Mouse (Mus musculus): ENCODE results near the gene Rps2.
"Not testable (repeated sequence)": the region's sequence is repeated elsewhere in the genome, so short reads cannot be mapped to it uniquely, and the experiment has no call there.

Gene Rps2

DNA sequence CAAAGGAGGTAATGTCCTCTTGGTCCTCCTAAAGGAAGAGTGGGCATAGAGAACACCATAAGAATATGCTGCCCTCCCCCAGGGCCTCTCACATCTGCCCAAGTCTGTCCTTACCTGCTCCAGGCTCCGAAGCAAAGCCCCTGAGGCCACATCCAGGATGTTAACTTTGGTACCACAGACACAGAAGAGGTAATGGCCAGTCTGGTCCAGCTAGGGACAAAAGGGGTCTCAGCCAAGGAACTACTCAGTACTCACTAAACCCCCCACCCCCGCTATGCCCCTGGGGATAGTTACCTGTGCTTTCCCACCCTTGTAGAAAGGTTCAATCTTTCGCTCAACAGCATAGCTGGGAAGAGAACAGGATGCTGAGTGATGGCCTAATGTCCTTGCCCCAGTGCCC, 12.1 kb upstream of the Rps2 start:
- DNase-seq (ENCODE audit: low spot score in 2 of 2), result no peak

DNA sequence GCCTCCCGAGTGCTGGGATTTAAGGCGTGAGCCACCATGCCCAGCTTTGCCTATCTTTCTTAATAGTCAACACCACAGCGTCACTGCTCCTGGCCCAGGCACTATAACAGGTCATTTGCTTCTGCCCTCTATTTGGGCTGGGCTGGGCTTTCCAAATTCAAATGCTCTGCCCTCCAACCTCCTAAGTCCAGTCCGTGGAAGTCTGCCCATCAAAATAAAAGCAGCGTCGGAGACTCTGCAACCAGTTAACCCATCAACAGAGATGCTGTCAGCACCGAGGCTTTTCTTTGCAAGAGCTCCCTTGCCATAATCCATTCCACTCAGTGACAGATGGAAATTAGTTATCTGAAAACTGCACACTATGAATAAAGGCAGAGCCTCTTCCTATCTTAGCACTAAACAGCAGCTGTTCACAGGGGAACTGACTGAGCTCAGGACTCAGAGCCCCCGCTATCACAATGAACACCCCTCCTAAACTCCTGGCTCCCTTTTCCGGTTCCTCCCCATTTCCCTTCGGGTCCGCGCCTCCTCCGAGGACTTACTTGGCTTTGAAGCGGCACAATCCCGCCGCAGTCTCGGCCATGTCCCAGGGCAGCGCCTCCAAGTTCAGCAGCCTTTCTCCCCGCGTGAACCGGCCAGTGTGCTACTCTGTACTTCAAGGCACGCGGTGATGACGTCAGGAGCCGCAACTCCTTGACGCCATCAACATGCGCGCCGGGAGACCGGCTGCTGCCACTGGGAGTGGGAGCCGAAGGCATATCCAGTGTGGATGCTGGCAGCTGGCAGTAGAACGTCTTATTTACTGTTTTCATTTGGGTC, 10.7 kb upstream of the Rps2 start, which contains the start of gene Tbl3:
TSS of gene Tbl3 (minus strand) at position 679 of the 819 bp plus-strand sequence.
- DNase-seq (ENCODE audit: low spot score in 2 of 2), result peak; percentile 93 to 95

DNA sequence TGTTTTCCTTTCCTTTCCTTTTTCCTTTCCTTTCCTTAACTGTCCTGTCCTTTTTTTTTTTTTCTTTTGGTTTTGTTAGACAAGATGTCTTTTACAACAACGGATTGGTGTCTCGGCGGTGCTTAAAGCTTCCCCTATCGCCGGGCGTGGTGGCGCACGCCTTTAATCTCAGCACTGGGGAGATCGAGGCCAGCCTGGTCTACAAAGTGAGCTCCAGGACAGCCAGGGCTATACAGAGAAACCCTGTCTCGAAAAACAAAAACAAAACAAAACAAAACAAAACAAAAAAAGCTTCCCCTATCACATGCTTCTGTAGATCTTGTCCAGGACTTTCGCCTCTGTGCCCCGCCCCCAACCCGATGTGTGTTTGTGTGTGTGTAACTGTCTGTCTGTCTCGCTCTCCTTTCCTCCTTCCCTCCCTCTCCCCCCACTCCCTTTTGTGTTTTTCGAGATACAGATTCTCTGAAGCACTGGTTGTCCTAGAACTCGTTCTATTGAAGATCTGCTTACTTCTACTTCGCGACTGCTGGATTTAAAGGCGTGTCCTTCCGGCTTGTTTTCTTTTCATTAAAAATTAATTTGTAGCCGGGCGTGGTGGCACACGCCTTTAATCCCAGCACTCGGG, 10.0 kb upstream of the Rps2 start:
- no peak for DNase-seq (ENCODE audit: low spot score in 2 of 2)

DNA sequence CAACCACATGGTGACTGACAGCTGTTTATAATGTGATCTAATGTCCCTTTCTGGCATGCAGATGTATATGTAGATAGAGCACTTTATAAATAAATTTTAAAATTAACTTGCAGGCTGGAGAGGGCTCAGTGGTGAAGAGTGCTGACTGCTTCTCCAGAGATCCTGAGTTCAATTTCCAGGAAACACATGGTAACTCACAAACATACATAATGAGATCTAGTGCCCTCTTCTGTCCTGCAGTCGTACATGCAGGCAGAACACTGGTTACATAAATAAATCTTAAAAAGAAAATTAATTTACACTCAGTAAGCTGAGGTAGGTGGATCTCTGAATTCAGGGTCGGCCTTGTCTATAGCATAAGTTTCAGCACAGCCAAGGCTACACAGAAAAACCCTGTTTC, 9.3 kb upstream of the Rps2 start:
- no peak for DNase-seq (ENCODE audit: low spot score in 2 of 2)

DNA sequence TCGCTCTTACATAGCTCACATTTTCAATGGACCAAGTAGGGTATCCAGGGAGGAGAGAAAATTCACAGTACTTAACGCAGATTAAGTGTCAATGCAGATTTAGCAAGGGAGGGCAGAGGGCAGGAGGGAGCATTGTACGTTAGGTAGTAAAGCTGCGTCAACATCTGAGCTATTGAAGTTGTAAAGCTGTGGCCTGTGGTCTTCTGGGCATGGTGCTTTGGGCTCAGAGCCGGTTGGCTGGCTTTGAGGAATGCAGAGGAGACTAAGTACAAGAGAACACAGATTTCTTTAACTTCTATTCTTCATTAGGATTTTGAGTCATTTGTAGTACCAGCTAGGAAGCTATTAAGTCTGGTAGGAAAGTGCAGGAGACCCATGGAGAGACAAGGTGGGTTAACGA, 2.4 kb upstream of the Rps2 start:
- DNase-seq (ENCODE audit: low spot score in 2 of 2), result no peak

DNA sequence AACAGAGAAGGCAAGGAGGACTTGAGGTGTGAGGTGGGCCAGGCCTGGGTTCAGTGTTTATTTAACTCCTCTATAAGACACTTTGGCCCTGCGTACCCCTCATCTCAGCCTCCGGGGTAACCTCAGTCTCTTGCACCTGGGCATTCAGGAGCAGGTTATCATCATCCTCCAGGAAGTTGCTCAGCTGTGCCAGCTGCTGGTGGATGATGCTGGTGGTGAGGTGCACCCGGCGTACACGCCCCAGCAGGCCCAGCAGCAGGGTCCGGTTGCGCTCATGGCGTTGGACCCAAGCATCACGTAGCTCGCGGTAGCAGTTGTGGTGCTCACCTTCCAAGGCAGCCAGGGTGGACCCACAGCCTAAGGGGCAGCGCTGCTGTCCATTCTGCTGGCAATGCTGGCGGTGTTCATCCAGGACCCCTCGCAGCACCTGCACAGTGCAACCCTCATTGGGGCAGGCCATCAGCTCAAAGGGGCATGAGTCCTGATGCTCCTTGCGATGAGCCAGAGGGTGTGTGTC, 1.7 kb upstream of the Rps2 start:
- DNase-seq (ENCODE audit: low spot score in 2 of 2), result no peak

DNA sequence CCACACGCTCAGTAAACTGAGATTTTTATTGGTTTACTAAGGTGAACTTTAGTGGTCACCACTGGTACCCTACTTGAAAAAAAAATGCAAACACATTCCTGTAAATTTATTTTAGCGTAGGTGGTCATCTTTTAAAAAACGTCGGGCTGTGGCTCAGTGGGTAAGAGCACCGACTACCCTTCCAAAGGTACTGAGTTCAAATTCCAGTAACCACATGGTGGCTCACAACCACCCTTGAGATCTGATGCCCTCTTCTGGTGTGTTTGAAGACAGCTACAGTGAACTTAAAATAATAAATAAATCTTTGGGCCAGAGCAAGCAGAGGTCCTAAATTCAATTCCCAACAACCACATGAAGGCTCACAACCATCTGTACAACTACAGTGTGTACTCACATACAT, 1.0 kb downstream of the Rps2 start:
- DNase-seq (ENCODE audit: low spot score in 2 of 2), result not testable (repeated sequence)

DNA sequence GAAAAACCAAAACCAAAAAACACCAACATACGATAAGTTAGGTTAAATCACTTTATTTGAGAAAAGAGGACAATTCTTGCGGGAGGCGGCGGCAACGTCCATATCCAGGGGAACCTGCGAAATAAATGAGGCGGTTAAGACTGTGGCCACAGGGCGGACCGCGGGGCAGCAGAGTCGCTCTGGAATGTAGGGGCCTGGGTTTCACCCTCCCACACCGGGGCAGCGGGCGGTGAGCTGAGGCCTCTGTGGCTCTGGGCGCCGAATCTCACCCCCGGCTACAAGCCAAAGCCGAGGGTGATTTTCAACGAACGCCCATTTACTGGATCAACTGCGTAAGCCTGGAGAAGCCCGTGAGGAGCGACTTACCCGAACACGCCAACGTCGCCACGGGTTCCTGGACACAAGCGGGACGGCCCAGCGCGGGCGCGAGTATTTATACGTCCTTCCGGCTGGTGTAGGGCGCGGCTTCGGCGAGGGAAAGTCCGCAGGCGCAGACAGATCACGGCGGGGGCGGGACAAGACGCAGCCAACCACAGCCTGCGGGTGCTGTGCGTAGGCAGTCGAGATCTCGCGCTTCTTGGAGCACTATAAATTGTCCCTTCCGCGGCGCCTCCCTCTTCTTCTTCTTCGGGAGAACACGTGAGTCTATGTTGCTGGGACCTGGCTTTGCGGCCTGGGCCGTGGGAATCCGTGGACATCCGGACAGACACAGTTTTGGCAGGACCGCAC, 1.7 kb downstream of the Rps2 start:
- peak; percentile 99 for DNase-seq (ENCODE audit: low spot score in 2 of 2)

DNA sequence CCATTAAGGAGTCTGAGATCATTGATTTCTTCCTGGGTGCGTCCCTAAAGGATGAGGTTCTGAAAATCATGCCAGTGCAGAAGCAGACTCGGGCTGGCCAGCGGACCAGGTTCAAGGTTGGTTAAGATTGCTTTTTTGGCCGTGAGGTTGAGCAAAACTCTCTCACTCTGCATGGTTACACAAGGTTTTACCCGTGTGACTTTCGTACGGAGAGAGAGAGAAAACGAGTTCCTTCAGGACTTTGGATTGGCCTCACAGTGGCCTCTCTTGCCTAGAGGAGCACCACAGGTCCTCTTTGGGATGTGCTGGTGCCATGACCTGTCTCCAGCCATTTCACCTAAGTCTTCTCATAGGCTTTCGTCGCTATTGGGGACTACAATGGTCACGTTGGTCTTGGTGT, 2.7 kb downstream of the Rps2 start:
- not testable (repeated sequence) for DNase-seq (ENCODE audit: low spot score in 2 of 2)

DNA sequence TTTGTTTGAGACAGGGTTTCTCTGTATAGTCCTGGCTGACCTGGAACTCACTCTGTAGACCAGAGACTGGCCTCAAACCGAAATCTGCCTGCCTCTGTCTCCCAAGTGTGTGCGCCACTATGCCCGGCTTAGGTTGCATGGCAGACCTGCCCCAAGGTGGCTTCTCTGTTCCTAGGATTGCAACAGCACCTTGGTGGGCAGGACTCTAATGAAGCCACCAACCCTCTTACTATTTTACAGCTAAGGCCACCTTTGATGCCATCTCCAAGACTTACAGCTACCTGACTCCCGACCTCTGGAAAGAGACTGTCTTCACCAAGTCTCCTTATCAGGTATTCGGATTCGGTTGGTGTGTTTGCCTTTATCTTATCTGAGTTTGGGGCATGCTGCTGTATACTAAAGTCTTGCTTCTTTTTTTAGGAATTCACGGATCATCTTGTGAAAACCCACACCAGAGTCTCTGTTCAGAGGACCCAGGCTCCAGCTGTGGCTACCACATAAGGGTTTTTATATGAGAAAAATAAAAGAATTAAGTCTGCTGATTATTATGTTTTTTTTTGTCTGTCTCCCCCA, 3.6 kb downstream of the Rps2 start:
- not testable (repeated sequence) for DNase-seq (ENCODE audit: low spot score in 2 of 2)

DNA sequence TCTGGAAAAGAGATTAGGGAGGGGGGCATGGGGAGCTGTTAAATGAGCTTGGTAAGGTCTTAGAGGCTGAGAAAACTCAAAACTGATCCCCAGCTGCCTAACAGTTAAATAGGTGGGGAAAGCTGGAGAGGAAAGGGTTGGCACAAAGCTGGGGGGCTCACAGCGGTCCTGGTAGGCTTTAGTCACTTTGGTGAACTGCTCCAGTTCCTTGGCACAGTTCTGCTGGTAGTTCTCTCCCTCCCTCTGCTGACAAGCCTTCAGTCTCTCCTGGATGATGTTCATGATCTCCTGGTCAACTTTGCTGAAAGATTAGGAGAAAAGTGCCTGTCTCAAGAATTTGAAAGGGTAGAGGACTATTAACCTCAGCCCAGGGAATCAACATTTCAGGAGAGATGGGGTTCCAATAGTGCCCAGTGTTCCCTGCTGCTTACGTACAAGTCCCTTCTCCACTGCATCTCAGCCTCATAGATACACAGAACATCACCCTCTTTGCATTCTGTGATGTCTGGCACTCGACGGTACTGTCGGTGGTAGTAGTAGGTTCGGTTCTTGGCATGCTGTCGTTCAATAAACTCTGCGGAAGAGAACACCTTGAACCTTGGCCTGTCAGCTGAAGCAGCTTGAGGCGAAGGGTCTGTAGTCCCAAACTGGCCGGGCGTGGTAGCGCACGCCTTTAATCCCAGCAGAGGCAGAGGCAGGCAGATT, 4.5 kb downstream of the Rps2 start:
- no peak for DNase-seq (ENCODE audit: low spot score in 2 of 2)

DNA sequence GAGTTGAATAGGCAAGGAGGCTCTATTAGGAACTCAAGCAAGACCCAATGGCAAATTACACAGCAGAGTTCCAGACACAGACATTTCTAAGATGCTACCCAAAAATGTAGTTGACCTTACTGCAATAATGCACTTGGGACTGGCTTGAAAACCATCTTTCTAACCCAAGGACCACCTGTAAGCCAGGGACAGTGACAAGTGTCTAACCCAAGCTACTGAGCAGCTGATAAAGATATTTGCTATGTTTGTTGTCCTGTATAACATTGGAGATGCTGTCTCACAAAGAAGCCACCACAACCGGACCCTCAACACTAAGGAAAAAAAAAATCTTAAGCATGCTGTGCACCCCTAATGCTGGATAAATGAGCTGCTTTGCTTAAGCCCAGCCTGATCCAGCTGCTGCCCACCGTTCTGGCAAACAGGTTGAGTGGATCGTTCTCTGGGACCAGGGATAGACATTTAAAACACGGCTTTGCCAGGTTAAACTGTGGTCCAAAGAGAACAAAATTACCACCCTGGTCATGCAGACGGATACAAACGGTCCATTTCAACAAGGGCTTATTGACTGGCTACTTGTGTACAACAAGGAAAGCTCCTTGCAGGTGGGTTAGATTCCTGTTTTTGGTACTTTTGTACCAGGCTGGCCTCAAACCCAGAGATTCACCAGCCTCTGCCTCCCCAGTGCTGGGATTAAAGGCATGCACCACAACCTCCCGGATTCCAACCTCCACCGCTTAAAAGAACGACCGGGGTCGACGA, 5.4 kb downstream of the Rps2 start:
- DNase-seq (ENCODE audit: low spot score in 2 of 2), result no peak

DNA sequence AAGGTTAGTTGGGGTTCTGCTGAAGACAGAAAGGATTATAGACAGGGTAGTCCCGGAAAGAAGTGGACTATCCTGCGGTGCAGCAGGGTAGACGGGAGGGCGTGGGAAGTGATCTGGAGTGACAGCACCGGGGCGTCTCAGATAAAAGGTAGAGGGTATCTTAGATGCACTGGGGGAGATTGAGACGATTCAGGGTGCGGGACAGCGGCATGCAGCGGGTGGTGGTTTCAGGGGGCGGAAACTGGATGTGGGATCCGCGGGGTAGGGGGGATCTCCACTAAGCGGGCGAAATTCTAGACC, 5.9 kb downstream of the Rps2 start:
- no peak for DNase-seq (ENCODE audit: low spot score in 2 of 2)

DNA sequence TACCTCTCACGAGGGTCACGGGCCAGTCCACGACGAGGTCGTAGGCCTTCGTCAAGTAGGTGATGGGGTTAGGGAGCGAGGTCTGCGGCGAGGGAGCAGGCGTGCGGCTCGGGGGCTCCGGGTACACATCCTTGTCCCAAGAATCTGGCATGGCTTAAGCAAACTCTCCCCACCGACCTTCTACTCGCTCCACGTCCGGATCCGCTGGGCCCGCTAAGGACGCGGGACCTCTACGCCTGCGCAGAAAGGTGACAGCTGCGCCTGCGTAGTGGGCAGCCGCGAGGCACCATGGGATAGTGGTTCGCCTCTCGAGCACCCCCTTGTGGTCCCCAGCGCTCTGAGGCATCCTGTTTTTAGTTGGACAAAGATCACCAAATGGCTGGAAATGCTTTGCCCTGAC, 6.3 kb downstream of the Rps2 start, which contains the start of gene Ndufb10:
TSS of gene Ndufb10 (minus strand) at position 295 of the 400 bp plus-strand sequence.
- DNase-seq (ENCODE audit: low spot score in 2 of 2), result peak; percentile 88 to 92

DNA sequence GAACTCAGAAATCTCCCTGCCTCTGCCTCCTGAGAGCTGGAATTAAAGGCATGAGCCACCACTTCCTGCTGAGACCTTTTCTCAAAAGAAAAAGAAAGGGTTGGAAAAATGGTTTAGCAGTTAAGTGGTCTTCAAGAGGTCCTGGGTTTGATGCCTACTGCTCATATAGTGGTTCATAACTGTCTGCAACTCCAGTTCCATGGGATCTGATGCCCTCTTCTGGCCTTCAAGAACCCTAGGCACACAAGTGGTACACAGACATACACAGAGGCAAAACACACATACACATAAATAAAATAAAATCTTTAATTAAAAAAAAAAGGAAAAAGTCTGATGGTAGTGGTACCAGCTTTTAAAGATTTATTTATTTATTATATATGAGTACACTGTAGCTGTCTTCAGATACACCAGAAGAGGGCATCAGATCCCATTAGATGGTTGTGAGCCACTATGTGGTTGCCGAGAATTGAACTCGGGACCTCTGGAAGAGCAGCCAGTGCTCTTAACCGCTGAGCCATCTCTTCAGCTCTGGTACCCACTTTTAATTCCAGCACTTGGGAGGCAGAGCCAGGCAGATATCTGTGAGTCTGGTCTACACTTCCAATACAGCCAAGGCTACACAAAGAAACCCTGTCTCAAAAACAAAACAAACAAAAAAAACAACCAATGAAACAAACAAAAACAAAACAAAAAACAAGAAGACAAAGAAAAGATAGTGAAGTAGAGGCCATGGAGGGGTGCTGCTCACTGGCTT, 7.9 kb downstream of the Rps2 start:
- DNase-seq (ENCODE audit: low spot score in 2 of 2), result no peak

DNA sequence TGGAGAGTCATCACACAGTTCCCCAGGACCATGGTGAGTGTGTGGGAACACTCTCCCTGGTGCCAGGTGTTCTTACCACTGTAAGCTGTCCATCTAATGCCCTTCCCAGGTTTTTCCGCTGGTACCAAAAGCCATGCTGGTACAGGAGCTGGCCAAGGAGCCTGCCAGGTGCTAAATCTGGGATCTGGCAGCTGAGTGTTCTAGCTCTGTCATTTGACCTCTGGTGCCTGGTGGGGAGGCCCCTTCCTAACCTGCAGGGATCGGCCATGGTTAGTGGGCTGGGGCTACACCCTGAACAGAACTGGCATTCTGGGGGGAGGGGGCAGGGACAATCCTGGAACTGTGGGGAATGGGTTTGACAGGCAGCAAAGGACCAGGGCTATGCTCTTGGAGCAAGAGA, 9.7 kb downstream of the Rps2 start, which contains the start of gene Rpl3l:
TSS of gene Rpl3l (plus strand) at position 203 of the 400 bp plus-strand sequence.
- DNase-seq (ENCODE audit: low spot score in 2 of 2), result no peak

DNA sequence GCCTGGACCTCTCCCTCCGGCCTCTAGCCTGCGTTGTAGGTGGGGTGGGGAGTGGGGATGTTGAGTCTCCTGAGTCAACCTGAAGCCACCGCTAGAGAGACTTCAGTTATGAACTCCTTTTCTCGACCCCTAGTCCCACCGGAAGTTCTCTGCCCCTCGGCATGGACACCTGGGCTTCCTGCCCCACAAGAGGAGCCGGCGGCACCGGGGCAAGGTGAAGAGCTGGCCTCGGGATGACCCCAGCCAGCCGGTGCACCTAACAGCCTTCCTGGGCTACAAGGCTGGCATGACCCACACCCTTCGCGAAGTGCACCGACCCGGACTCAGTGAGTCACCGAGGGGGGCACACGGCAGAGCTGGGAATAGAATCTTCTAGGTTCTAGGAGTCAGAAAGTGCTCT, 10.3 kb downstream of the Rps2 start:
- no peak for DNase-seq (ENCODE audit: low spot score in 2 of 2)

DNA sequence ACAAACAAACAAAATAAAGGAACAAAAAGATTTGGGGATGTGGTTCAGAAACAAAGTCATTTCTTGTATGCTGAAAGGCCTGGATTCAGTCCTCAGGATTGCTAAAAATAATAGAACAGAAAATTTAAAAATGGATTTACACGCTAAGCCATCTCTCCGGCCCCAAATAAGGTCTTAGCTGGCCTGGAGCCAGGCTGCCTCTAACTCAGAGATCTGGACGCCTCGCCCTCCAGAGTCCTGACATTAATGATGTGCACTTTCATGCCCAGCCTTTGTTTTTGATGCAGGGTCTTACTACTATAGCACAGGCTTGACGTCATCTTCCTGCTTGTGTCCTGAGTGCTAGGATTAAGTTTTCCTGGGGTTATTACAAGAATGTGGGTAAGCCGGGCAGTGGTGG, 11.2 kb downstream of the Rps2 start:
- no peak for DNase-seq (ENCODE audit: low spot score in 2 of 2)

DNA sequence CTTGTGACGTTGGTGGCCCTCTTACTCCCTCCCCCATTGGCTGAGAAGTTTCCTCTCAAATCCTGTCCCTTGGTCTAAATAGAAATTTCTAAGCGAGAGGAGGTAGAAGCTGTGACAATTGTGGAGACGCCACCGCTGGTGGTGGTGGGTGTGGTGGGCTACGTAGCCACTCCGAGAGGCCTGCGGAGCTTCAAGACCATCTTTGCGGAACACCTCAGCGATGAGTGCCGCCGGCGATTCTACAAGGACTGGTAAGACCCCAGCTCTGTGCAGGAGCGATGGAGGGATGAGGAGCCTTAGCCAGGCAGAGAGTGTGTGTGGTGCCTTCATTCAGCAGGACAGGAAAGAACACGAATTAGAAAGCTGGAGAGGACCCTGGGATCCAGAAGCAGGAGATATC, 12.9 kb downstream of the Rps2 start:
- no peak for DNase-seq (ENCODE audit: low spot score in 2 of 2)

Data from right cerebral cortex, postnatal 36 days (tissue).